Mouse (Mus musculus) thymus, postnatal 14 days (tissue): ENCODE measurements around the gene Terf2ip.

Experiments
- DNase-seq: peaks from one replicate; pipeline ENCODE4 v3.0.0; 2021

Terf2ip gene

DNA sequence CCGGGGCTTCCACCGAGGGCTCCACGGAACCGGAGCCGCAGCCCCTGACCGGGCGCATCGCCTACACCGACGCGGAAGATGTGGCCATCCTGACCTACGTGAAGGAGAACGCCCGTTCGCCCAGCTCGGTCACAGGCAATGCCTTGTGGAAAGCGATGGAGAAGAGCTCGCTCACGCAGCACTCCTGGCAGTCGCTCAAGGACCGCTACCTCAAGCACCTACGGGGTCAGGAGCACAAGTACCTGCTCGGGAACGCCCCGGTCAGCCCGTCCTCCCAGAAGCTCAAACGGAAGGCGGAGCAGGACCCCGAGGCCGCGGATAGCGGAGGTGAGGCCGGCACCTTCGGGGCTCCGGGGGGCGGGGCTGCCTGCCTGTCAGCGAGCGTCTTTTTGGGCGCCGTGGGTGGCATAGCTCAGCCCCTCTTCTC, 631 bp downstream of the Terf2ip start:
- DNase-seq, result peak; percentile 71

DNA sequence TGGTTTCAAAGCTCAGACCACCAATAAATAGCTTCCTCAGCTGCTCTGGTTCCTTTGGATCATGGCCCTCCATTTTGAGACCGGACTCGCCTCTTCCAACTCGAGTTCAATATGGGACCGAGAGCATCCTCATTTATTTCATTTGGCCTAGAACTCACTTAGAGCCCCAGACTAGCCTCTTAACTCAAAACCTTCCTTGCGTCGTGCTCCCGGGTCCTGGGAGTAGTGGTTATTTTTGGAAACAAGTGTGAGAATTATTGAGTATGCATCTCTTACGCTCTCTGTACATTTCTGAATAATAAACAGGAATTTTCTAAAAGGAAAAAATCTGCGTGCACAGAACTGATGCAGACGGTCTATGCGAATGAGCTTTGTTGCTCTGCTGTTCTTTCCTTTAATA, 3.7 kb downstream of the Terf2ip start, which contains the start of gene Gm6793:
Gm6793 (minus strand) TSS at position 101 of the 400 bp plus-strand sequence.
- DNase-seq, result no peak

- no peak for DNase-seq
Measured at GRCm38 (mm10) chr8:112029455-112029854, 18.3 kb downstream of the Terf2ip start.

DNA sequence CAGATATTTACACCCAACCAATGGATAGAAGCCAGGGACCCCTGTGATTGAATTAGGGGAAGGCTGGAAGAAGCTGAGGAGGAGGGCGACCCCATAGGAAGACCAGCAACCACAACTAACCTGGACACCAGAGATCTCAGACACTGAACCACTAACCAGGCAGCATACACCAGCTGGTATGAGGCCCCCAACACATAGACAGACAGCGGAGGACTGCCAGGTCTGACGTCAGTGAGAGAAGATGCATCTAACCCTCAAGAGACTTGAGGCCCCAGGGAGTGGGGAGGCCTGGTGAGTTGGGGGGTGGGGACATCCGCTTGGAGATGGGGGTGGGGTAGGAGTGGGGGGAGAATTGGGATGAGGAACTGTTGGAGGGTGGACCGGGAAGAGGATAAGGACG, 19.5 kb downstream of the Terf2ip start:
- no peak for DNase-seq

DNA sequence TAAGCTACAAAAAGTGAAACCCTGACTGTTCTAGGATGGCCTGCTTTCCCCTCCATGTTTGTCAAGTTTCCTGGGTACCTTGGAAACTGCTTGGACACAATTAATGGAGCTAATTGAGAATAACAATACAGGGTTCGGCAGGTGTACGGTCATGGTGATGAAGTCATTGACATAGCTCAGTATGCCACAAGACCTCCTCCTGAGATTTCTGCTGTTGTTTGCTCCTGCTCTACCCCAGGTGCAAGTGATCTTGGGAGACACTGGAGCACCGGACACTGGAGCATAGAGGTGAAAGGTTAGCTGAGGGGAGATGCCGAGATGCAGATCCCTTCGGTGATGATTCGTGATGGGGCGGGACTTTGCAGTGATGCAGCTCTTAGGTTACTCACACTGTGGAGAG, 21.9 kb downstream of the Terf2ip start:
- DNase-seq, result no peak

DNA sequence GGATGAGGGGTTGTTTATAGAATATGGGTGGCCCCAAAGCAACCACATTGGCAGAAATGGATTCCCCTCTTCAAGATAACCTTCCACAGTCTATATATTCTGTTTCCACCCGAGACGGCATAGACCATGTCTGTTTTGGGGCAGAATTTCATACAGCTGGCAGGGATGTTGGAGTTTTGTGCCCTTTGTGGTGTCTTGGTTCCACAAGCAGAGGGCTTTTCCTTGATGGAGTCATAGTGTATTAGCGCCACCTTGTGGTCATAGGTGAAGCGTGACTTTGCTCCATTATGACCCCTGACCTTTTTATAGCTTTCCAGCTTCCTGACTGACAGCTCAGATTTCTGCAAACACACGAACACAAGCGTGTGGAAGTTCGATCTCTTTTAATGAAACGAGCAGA, 23.4 kb downstream of the Terf2ip start:
- peak; percentile 33 for DNase-seq

DNA sequence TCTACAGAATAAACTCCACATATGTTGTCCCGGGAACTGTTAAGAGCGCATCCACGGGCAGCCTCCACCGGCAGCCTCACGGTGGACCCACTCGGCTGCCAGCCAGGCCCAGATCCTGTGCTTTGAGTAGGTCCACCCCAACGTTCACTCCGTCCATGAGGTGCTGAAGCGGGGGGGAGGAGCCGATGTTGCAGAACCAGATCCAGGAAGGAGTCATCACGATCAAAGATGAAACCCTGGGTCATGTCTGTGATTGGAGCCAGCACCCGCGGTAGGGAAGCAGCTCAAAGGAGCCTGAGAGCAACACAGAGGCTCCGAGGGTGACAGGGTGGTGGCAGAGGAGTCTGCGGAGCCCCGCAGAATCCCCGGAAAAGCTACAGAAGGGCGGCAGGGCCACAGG, 26.3 kb downstream of the Terf2ip start:
- DNase-seq, result no peak

- peak; percentile 22 for DNase-seq
Measured at GRCm38 (mm10) chr8:112045182-112045581, 34.0 kb downstream of the Terf2ip start.

DNA sequence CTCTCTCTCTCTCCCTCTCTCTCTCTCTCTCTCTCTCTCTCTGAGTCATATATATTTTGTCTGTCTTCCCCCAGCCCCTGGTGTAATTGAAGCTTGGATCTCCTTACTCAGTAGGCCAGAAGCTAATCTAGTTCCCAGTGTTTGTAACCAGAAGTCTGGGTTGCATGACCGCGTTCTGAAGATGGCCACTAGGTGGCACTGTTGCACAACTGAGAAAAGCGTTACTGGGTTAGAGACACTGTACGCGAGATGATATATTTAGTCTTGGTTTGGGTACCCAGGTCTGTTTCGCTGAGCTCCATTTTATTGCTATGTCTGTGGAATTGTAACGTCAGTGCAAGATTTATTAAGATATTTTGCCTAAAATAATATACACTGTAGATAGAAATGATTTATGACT, 34.7 kb downstream of the Terf2ip start:
- DNase-seq, result peak; percentile 72

DNA sequence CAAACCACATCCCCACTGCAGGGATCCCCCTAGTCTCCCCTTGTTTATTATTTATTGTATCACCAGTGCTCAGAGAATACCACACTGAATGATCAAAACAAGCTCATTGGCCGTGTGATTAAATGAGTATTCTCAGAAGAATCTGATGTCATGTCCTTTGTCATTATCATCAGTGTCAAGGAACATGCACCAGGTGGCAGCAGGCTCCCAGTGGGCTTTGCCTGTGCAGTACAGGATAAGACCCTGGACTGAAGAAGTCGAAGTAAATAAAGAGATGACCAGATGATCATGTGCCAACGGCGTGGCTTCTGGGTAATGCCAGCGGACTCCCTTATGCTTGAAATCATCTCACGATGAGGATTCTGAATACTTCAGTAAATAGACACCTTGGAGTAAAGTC, 37.1 kb downstream of the Terf2ip start:
- no peak for DNase-seq

DNA sequence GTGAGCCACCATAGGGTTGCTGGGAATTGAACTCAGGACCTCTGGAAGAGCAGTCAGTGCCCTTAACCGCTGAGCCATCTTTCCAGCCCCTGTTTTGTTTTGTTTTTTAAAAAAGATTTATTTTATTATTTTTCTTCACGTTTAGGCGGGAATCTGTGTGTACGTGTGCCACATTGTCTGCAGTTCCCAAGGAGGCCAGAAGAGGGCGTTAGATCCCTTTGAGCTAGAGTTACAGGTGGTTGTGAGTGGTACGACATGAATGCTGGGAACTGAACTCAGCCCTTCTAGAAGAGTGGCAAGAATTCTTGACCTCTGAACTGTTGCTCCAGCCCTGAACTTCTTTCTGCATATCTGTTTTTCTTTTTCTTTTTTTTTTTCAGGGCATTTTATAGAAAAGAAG, 38.8 kb downstream of the Terf2ip start:
- no peak for DNase-seq

GRCm38 (mm10) chr8:112051537-112051936, 40.3 kb downstream of the Terf2ip start:
- DNase-seq, result no peak

DNA sequence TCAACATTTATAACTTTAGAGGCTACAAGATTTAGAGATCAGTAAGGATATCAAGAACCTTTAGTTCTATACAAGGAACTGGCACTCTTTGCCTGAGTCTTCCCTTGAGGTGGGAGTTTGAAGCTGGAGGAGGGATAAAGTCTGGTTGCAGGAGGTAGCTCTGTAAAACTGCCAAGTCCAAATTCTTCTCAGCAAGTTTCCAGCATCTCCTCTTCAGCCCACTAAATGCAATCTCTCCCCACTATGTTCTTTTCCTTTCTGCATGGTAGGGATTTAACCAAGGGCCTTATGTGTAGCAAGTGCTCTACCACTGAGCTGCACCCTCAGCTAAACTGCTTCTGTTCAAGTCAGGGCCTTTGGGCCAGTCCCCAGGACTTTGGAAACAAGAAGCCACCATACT, 43.3 kb downstream of the Terf2ip start:
- no peak for DNase-seq

DNA sequence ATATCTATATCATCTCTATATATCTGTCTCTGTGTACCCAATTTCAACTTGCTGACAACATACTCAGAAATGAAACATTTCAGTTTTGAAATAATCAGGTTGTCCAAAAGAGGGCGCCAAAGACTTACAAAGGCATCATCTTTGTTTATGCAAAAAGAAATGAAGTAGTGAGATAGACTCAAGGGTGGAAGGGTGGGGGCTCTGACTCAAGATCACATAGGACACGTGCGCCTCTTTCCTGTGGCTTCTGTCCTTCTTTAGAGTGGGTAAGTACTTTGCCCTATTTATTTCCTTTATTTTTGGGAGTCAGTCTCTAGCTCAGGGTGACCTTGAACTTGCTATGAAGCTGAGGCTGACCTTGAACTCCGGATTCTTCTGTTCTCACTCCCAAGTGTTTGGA, 50.2 kb downstream of the Terf2ip start:
- peak; percentile 40 for DNase-seq
